Mouse (Mus musculus) bone marrow, adult 2 months (tissue): ENCODE measurements around the gene Chit1. TPM values are rescaled to one million over a fixed set of nuclear protein-coding genes. Genes with fewer than 3 reads are reported as not detected.

ENCODE experiments used
- H3K27ac ChIP-seq: fragments of 200-500 bp; 2 replicates; pipeline ENCODE4 v1.5.1; 2012; ENCODE audit warnings: low read depth, mild to moderate bottlenecking, control low read depth, inconsistent platforms, low read length; ENCODE audit not compliant: control insufficient read depth, poor library complexity, insufficient read depth
- H3K4me1 ChIP-seq: fragments of 200-500 bp; 2 replicates; pipeline ENCODE4 v1.6.1; 2011; ENCODE audit warnings: low read length; ENCODE audit not compliant: control insufficient read depth, insufficient read depth
- H3K4me3 ChIP-seq: fragments of 200-500 bp; replicated peaks from 2 replicates; pipeline ENCODE3; 2011; ENCODE audit warnings: mild to moderate bottlenecking, low read depth, low read length, control low read depth; ENCODE audit not compliant: control insufficient read depth
- CTCF ChIP-seq: fragments of 200-500 bp; IDR thresholded peaks from 2 replicates; pipeline ENCODE4 v1.5.1; 2011; ENCODE audit warnings: low read length, control low read depth; ENCODE audit not compliant: control insufficient read depth, insufficient read depth
- POLR2A ChIP-seq: fragments of 200-500 bp; IDR thresholded peaks from 2 replicates; pipeline ENCODE4 v1.6.1; 2011; ENCODE audit warnings: low read depth, mild to moderate bottlenecking, control low read depth, low read length, borderline replicate concordance; ENCODE audit not compliant: control insufficient read depth
- WGBS: fragments of 180-500 bp; shearing (Covaris S2); methylation state at CpG from one replicate; pipeline ENCODE4 v1.1.7; 2018; 5-methylcytosine and 5-hydroxymethylcytosine counted together
- polyA plus RNA-seq: library from polyadenylated mRNA; stranded (reverse); fragments of >200 nt; gene quantifications from 2 replicates; pipeline ENCODE4 v1.2.4, GENCODE M21; 2011; ENCODE audit warnings: low replicate concordance; ENCODE audit not compliant: missing spikeins, insufficient read depth, insufficient read length

Chit1 gene
- polyA plus RNA-seq, 1 experiment = not detected

DNA sequence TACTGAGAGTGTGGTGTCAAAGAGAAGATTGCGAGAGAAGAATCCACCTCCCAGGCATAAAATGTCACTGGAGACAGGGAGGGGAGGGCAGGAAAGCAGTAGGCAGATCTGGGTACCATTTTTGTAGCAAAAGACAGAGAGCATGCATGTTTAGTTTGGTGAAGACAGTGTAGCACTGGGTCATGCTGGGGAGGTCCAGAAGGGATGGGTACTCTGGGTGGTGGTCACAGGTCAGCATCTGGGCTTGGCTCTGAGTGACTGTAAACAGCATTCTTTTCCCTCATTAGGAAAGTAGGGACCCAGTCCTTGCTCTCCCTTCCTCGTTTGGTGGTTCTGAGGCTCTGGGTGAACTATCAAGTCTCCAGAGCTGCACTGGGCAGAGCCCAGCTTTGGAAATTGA is 89.4 kb downstream of the Chit1 start:
- 63% methylated on average over 2 of the region's 2 CpGs for WGBS
- Histone ChIP-seq H3K4me3 (no peak overlapping the region), H3K27ac (no peak overlapping the region), H3K4me1 (peaks cover 6% of the 10 kb centered on the region)
- TF ChIP-seq CTCF (no peak), POLR2A (no peak)

Other genes starting within 250 kb of the Chit1 start
- not detected in 2 replicates for gene Optc, start 203.2 kb upstream of the Chit1 start, polyA plus RNA-seq
- gene Prelp, start 189.8 kb upstream of the Chit1 start, polyA plus RNA-seq = 1.8 and 4.5 TPM in 2 replicates
- gene Fmod, start 74.0 kb upstream of the Chit1 start, polyA plus RNA-seq = 0.31 TPM in 1 of 2 replicates, not detected in the other
- 79.9 and 89.5 TPM in 2 replicates for gene Btg2, start 32.1 kb upstream of the Chit1 start, polyA plus RNA-seq
- 37.4 and 135 TPM in 2 replicates for gene Chil1, start 70.9 kb downstream of the Chit1 start, polyA plus RNA-seq
- gene Mybph, start 82.2 kb downstream of the Chit1 start, polyA plus RNA-seq = not detected in 2 replicates
- gene Adora1, start 124.2 kb downstream of the Chit1 start, polyA plus RNA-seq = not detected in 2 replicates
- gene Myog, start 178.7 kb downstream of the Chit1 start, polyA plus RNA-seq = not detected in 2 replicates
- gene Ppfia4, start 221.7 kb downstream of the Chit1 start, polyA plus RNA-seq = 3.3 and 9.3 TPM in 2 replicates